Mouse (Mus musculus) liver, adult 2 months (tissue): ENCODE data around the gene 4930407I10Rik.
A peak's percentile ranks its signal among the peaks of the same experiment; 100 is the strongest.

Experiments
- CTCF ChIP-seq: fragments of 200-500 bp; IDR thresholded peaks from 2 replicates; pipeline ENCODE4 v1.5.1; 2011; ENCODE audit warnings: low read depth, low read length, control low read depth
- POLR2A ChIP-seq: fragments of 200-500 bp; IDR thresholded peaks from 2 replicates; pipeline ENCODE4 v1.6.1; 2011; ENCODE audit warnings: low read length, control low read depth; ENCODE audit not compliant: insufficient read depth; ENCODE audit errors: extremely low read depth

DNA sequence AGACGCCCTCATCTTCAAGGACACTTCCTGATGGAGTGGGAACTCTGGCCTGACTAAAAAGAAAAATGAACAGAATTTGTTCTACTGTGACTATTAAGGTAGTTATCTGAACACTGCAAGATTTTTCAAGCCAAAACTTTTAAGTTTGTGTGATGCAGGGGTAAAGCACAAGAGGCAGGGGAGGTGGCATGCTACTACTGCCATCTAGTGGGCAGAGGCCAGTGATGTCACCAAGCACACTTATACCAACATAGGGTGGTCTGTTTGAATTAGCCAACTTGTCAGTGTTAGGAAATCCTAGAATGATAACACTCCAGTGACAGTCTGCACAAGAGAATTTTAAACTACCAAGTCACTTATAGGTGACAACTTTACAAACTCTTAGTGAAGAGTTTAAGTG is 18.3 kb upstream of the 4930407I10Rik start:
- TF ChIP-seq CTCF (peak; percentile 75), POLR2A (no peak)
